Mouse (Mus musculus) MEL-GATA-1-ER (cell line): ENCODE data around the gene Lnx1.

Experiments used
- DNase-seq: peaks from one replicate; pipeline ENCODE4 v3.0.0-alpha.2; 2012; ENCODE audit warnings: low read depth; ENCODE audit errors: extremely low read depth

The Lnx1 gene

GRCm38 (mm10) chr5:74702766-74703165 lies at the start of gene Lnx1:
TSS of gene Lnx1 (minus strand) at chr5:74702912.
- no peak for DNase-seq

DNA sequence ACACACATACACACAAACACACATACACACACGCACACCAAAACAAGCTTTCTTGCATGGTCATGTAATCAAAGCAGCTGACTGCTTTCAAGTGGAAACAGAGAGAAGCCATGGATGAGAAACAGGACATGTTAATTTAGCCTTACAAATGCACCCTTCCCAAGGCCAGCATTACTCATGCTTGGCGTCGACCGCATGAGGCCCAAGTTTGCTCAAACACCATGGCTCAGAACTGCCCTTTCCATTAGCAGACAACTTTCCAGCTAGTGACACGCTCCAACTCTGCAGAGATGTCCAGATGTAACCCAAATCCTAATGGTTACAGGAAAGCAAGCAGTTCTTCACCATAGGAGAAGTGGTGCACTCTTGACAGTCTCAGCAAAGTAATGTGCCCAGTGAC lies 47.8 kb upstream of the Lnx1 start:
- DNase-seq: no peak

DNA sequence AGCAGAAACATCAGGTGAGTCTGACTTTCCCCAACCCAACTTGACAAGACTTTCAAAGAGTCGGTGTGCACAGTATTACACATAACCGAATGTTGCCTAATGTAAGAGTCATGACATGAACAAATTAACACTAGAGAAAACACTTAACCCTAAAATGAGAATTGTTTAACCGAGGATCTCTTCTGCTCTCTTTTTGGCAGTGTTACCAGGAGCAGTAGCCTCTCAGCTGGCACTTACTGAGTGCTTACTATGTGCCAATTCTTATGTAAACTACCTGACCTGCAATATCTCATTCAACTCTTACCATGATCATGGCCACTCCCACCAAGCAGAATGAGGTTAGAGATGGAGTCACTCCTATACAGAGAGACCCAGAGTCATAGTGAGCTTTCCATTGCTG lies 44.8 kb upstream of the Lnx1 start:
- DNase-seq: no peak

DNA sequence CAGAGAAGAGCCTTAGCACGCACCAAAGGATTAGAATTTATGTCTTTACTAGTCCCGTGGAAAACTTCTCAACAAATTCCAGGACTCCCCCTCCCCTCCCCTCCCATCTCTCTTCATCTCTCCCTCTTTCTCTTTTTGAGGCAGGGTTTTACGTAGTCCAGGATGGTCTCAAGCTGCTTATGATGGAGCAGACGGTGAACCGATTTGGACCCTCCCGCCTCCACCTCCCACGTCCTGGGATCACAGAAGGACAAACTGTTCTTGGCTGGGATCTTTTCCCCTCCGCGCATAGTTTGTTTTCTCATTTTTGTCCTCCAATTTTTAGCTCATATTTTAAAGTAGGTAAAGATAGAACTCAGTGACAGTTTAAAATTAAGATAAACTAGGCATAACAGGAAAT lies 38.2 kb upstream of the Lnx1 start:
- no peak for DNase-seq

DNA sequence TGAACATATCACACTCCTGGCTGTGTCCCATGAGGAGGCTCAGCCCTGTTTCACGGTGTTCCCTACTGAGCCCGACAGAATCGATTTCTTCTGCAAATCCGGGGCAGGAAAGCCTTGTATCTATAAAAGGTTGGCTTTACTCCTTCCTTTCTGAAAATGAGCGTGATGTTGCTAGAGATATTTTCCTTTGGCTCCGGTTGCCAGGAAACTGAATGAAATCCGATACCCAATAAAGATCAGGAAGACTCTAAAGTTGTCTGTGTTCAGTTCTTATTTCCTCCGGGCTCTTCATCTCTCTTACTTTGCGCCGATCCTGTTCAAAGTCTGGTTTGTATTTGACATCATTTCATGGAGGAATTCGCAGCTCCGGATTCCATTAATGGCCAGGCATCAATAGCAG lies 36.7 kb upstream of the Lnx1 start:
- no peak for DNase-seq

GRCm38 (mm10) chr5:74738312-74738711 lies 35.6 kb upstream of the Lnx1 start:
- DNase-seq: no peak

- DNase-seq: no peak
Measured at GRCm38 (mm10) chr5:74733885-74734558, 31.3 kb upstream of the Lnx1 start.

- DNase-seq: no peak
Measured at GRCm38 (mm10) chr5:74732613-74733012, 29.9 kb upstream of the Lnx1 start.

DNA sequence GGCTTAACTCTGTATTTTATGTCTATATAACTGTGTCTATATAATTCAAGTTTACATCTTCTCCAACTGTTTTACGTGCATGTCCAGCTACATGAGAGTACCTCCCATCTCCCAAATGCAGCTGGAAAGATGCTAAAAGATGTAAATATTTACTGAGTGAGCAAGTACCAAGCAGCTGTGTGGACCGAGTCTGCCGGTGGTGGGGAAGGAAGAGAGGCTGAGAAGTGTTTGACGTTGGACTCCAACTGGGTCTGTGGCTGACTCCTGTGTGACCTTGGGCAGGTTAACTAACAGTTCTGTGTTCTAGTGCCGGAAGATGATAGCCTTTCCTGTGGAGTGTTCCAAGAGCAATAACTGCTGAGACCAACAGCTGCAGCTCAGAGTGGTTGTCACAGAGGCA lies 27.9 kb upstream of the Lnx1 start:
- DNase-seq: no peak

DNA sequence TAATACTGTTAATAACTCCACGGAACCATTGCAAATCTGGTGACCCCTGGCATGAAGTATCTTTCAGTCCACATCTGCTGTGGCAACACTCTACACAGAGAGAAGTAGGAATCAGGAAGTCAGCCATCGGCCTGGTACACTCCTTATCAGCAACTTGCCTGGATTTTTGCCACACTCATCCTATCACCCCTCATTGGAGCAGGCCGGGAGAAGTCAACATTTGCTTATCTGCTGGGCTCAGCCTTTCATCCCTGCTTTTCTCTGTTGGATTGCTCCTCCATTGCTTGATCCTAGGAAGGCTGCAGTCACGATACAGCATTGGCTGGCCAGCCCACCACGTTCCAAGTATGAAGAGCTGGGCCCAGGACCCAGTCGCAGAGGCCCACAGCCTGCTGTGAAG lies 26.9 kb upstream of the Lnx1 start:
- peak; percentile 61 for DNase-seq

GRCm38 (mm10) chr5:74728186-74728585 lies 25.5 kb upstream of the Lnx1 start:
- no peak for DNase-seq

GRCm38 (mm10) chr5:74727319-74727718 lies 24.6 kb upstream of the Lnx1 start:
- no peak for DNase-seq

DNA sequence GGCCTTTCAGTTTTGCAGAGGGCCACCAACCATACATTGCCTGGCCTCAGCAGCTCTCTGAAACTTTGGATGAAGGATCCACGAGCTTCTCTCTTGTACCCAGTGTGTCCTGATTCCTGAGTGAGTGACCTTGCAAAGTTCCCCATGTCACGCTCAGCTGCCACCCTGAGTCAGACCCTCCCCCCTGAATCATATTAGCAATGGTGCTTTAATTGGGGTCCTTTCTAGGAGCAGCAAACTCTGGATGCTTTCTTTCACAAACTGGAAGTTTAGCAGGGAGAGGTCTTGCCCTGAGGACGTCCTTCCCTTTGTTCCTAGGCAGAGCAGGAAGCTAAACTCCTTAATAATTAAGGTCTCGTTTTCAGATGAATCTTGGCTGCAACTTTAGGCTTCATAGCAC lies 22.8 kb upstream of the Lnx1 start:
- no peak for DNase-seq

- no peak for DNase-seq
Measured at GRCm38 (mm10) chr5:74721816-74722215, 19.1 kb upstream of the Lnx1 start.

DNA sequence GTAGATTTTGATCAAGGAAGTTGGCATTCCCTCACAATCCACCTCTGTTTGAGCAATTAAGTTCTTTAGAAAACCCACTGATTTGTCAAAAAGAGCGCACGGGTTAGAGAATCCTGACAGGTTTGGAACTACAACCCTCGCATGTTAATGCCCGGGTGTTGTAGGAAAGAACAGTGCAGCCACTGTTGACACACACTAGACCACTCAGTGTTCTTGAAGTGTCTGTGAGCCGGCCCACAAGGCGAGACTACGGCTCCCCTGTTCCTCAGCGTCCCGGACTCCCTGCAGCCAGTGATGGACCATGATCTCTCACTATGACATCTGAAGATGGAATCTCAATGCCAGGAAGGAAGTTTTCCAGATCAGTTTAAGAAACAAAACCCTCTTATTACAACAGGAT lies 17.9 kb upstream of the Lnx1 start:
- DNase-seq: no peak

DNA sequence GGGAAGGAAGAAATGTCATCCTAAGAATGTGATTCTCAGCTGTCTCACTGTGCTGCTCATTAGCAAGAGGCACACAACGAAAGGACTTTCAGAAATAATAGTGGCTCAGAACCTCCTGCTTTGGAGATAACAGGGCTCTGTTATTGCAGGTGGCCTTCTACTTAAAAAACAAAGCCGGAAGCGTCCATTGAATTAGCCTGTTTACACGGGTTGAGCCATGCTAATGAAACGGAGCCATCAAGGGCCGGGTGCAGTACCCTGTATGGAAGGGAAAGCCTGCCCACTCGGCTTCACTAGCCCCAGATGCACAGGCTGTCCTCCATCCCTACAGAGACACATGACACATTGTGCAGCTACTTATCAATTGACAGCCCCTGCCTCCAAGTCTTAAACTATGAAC lies 13.5 kb upstream of the Lnx1 start:
- DNase-seq: no peak

DNA sequence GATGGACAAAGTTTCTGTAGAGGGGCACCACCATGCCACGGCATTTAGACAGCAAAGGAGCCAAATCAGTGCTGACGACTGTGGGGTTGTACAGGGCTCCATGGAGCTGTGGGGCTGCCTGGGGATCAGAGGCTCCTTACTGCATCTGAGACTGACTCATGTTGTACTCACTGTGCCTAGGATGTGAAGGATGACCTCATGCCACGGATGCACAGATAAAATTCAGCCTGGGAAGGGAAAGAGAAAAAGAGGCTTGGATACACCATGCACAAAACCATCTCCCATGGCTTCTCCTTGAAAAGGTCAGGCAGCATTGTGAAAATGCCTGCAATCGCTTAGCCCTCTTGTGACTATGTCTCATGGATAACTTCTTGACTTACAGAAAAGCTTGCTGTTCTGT lies 10.1 kb upstream of the Lnx1 start:
- no peak for DNase-seq

DNA sequence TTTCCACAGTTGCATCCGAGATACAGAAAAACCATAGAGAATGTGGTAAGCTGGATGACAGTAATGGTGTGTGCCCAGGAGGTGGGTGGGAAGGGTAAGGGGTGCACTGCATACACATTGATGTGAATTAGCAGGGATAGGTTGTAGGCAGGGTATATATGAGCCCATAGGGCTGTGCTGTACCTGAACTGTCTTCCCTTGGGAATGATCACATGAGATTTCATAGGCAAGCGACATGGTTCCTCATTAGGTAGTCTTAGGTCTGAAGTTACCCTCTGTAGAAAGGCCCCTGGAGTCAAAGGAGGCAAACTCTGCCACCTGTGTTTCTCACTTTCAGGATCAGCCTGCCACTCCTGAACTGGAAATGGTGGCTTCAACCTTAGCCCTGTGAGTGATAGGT lies 9.3 kb upstream of the Lnx1 start:
- DNase-seq: no peak

GRCm38 (mm10) chr5:74711056-74711455 lies 8.3 kb upstream of the Lnx1 start:
- no peak for DNase-seq

DNA sequence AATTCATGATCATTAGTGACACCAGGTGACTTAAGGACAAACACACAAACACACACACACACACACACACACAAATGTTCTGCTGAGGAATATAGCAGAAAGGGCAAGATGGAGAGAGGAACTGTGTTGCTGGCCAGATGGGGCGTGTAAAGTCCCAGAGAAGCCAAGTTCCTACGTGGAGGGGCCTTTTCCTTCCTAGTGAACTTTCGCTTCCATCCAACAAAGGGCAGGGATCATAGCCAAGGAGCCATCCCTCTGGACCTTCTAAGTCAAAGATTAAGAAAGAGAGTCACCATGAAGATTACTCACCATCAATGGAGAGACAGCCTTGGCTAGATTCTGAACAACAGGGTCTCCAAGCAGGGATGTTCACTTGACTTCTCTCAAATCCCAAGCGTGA lies 7.5 kb upstream of the Lnx1 start:
- no peak for DNase-seq

DNA sequence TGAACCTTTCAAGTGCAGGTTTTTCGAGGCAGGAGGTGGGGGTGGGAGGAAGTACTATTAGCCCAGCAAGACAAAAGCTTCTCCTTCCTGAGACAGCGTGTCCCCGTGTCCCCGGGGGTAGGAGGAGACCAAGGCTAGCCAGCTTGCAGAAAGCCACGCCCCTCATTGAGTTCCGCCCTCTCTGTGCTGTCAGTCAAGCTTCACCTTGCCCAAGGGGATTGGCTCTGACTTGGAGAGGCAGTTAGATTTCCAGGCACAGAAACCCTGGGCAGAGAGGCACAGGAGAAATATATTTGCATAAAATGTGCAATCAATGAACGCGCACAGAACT lies 1.7 kb upstream of the Lnx1 start:
- peak; percentile 82 for DNase-seq

GRCm38 (mm10) chr5:74703741-74704459 lies 1.2 kb upstream of the Lnx1 start:
- DNase-seq: peak; percentile 46

DNA sequence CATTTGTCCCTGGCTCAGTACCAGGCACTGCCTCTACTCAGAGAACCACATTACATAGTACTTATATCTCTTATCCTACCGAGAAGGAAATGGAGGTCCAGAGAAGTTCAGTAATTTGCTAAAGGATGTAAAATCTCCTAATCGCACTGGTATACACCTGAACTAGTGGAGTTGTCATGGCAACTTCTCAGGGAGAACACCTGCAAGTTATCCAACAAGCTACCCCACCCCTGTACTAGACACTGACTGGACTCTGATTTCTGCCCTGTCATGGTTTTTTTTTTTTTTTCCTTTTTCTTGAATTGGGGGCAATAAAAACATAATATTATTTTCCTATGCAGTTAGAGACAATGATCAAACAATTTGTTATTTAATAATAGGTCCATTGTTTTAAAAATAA lies 1.8 kb downstream of the Lnx1 start:
- no peak for DNase-seq
